Mouse (Mus musculus): ENCODE data around the gene Tm4sf19. TPM values are rescaled to one million over a fixed set of nuclear protein-coding genes. Genes with fewer than 3 reads are reported as not detected.
"Not testable (repeated sequence)": the region's sequence is repeated elsewhere in the genome, so short reads cannot be mapped to it uniquely, and the experiment has no call there.

The Tm4sf19 gene
- polyA plus RNA-seq, 1 experiment from 2014 or later: not detected

DNA sequence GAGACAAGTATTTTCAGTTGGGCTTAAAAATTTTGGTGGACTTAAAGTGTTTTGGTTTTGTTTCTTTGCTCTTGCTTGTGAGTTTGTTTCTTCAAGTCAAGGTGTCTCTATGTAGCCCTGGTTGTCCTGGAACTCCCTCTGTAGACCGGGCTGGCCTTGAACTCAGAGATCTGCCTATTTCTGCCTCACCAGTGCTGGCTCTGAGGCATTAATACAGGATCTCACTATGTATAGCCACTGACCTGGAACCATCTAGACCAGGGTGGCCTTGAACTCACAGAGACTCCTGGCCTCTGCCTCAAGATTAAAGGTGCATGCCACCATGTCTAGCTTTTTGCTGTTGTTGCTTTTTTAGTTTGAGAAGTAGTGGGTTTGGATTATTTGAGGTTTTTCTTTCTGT, 31.6 kb downstream of the Tm4sf19 start:
- no peak for ATAC-seq (ENCODE audit: low FRiP score, low read depth)
- Histone ChIP-seq H3K4me3 (peak overlapping the region; percentile 95), H3K27me3 (no peaks in the 10 kb centered on the region), H3K4me1 (replicated peaks) (peaks cover 24% of the 10 kb centered on the region), H3K9me3 (no peaks in the 10 kb centered on the region), H3K27ac (replicated peaks) (no peak overlapping the region), H3K4me2 (peak overlapping the region; percentile 78), H3K36me3 (0 out of 2 replicates have a peak, but pooled peaks cover 2% of the 10 kb centered on the region), H3K9ac (no peak overlapping the region)
- WGBS: 96% methylated on average over 1 of the region's 1 CpGs

DNA sequence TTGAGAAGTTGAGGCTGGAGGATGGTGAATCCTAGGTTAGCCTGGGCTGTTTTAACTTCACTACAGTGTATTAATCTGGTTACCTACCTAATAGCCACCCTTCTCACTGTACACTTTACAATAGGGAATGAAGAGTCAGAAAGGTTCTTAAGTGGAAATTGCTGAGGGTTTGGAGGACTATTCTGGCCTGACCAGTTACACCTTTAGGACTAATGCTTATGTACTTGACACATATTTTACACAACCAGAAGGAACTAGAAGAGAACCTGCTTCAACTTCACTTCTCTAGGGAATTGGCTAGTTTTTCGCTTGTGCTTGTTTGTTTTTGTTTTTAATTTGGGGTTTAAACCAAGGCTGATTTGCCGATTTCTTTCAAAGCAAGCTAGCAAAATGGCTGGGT, 32.8 kb downstream of the Tm4sf19 start:
- H3K9me3 ChIP-seq: no peaks in the 10 kb centered on the region
- H3K4me2 ChIP-seq: no peak overlapping the region
- H3K9ac ChIP-seq: no peak overlapping the region
- peaks cover 24% of the 10 kb centered on the region for H3K4me1 ChIP-seq (replicated peaks)
- H3K27ac ChIP-seq (replicated peaks): no peak overlapping the region
- no peak for ATAC-seq (ENCODE audit: low FRiP score, low read depth)
- H3K4me3 ChIP-seq: no peak overlapping the region
- H3K36me3 ChIP-seq: no peaks in the 10 kb centered on the region
- no peaks in the 10 kb centered on the region for H3K27me3 ChIP-seq
- 88% methylated on average over 2 of the region's 2 CpGs for WGBS

DNA sequence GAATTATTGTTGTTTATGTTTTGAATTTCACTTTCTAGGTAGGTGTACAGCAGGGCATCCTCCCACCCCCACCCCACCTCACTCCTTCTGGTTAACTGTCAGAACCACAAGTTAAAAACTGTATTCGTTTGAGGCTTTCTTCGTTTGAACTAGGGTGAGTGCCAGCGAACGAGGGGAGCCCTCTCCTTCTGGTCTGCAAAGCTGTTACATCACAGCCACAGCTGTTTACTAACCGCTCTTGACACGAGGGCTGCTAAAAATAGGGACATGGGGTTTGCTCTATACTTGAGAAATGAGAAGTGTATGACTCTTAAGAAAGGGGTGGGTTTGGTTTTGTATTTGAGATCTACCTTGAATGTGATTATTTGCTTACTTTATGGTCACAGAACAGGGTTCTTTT, 33.8 kb downstream of the Tm4sf19 start:
- Histone ChIP-seq H3K27ac (replicated peaks) (no peak overlapping the region), H3K4me2 (no peak overlapping the region), H3K4me3 (no peak overlapping the region), H3K4me1 (replicated peaks) (peaks cover 24% of the 10 kb centered on the region), H3K9ac (no peak overlapping the region), H3K36me3 (no peaks in the 10 kb centered on the region), H3K27me3 (no peaks in the 10 kb centered on the region), H3K9me3 (no peaks in the 10 kb centered on the region)
- no peak for ATAC-seq (ENCODE audit: low FRiP score, low read depth)
- 68% methylated on average over 6 of the region's 6 CpGs for WGBS

DNA sequence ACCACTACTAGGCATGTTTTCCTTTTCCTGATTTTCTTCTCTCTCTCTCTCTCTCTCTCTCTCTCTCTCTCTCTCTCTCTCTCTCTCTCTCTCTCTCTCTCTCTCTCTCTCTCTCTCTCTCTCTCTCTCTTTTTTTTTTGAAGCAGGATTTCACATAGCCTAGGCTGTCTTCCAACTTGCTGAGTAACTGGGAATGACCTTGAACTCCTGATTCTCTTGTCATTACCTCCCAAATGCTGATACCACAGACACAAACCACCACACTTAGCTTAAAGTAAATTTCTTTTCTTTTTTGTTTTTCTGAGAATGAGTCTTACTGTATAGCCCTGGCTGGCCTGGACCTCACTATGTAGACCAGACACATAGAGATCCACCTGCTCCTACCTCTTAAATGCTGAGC, 34.4 kb downstream of the Tm4sf19 start:
- H3K9me3 ChIP-seq: no peaks in the 10 kb centered on the region
- no peak overlapping the region for H3K27ac ChIP-seq (replicated peaks)
- no peak overlapping the region for H3K9ac ChIP-seq
- no peaks in the 10 kb centered on the region; the same call in 1 of the 2 replicates for H3K36me3 ChIP-seq
- no peak overlapping the region for H3K4me2 ChIP-seq
- no peak for ATAC-seq (ENCODE audit: low FRiP score, low read depth)
- H3K4me3 ChIP-seq: no peak overlapping the region
- no peaks in the 10 kb centered on the region for H3K27me3 ChIP-seq
- H3K4me1 ChIP-seq (replicated peaks): peaks cover 18% of the 10 kb centered on the region

DNA sequence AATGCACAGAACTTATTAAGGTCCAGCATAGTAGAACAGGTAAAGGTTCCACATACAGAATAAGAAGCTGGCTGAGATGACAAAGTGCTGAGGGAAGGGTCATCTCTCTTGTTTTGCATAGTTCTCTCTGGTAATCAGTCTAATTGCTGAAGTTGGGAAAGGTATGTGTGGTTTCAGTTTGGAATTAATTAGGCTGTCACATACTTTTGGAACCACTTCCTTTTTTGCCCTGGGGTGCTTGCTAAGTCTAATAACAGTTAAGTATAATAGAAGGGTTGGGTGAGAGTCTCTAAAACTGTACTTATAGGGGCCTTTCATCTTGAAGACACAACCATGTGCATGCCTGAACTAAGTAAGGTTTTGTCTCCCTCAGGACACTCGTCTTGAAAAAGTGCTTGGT, 36.4 kb downstream of the Tm4sf19 start:
- ATAC-seq (ENCODE audit: low FRiP score, low read depth): no peak

DNA sequence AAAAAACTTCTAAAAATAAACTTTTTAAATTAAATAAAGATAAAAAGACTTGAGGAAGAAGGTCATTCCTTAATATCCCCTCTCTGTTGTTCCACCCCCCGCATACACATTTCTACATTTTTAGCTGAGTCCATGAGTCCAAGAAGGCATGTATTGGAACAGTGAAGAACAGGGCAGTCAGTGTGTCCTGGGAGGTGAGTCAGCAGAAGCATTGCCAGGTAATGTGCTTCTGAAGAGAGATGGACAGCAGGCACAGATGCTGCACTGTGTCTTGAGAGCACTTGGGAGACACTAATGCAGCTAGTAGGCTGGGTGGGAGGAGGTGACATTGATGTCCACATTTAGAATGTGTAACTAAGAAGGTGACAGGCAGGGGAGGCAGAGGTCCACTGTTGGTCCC, 37.0 kb downstream of the Tm4sf19 start:
- H3K36me3 ChIP-seq: peaks cover 8% of the 10 kb centered on the region; the same call in 1 of the 2 replicates

More for the DNA sequence above, 36.4 kb downstream of the Tm4sf19 start:
- Histone ChIP-seq H3K36me3 (peaks cover 8% of the 10 kb centered on the region; the same call in 1 of the 2 replicates), H3K27me3 (no peaks in the 10 kb centered on the region), H3K27ac (replicated peaks) (no peak overlapping the region), H3K4me1 (replicated peaks) (peaks cover 10% of the 10 kb centered on the region), H3K4me3 (no peak overlapping the region), H3K9me3 (no peaks in the 10 kb centered on the region), H3K4me2 (no peak overlapping the region), H3K9ac (no peak overlapping the region)
- WGBS: 83% methylated on average over 1 of the region's 1 CpGs

DNA sequence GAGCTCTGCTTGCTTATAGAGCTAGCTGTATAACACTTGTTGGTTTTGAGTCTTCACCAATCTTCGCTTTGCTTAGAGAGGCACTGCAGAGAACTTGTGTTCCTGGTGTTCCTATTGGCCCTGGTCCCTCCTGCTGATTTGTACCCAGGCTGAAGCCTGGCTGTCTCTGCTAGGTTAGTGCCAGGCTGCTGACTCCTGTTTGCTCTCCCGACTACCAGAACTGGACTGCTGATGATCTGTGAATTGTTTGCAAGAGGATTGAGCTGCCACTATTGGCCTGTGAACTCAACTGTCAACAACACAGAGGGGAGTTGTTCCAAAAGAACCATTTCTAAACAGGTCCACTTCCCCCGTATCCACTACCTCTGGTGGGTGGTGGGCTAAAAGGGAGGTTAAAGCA, 41.1 kb downstream of the Tm4sf19 start:
- Histone ChIP-seq H3K9me3 (no peaks in the 10 kb centered on the region), H3K36me3 (peaks cover 8% of the 10 kb centered on the region; the same call in 1 of the 2 replicates), H3K4me3 (no peak overlapping the region), H3K27me3 (no peaks in the 10 kb centered on the region), H3K9ac (no peak overlapping the region), H3K4me1 (replicated peaks) (no peaks in the 10 kb centered on the region), H3K4me2 (no peak overlapping the region), H3K27ac (replicated peaks) (no peak overlapping the region)
- 88% methylated on average over 3 of the region's 3 CpGs for WGBS
- no peak for ATAC-seq (ENCODE audit: low FRiP score, low read depth)

More for the DNA sequence above, 37.0 kb downstream of the Tm4sf19 start:
- Histone ChIP-seq H3K4me1 (replicated peaks) (peaks cover 4% of the 10 kb centered on the region), H3K27me3 (no peaks in the 10 kb centered on the region), H3K4me2 (no peak overlapping the region), H3K9ac (no peak overlapping the region), H3K27ac (replicated peaks) (no peak overlapping the region), H3K9me3 (no peaks in the 10 kb centered on the region), H3K4me3 (no peak overlapping the region)
- 90% methylated on average over 1 of the region's 1 CpGs for WGBS
- no peak for ATAC-seq (ENCODE audit: low FRiP score, low read depth)

DNA sequence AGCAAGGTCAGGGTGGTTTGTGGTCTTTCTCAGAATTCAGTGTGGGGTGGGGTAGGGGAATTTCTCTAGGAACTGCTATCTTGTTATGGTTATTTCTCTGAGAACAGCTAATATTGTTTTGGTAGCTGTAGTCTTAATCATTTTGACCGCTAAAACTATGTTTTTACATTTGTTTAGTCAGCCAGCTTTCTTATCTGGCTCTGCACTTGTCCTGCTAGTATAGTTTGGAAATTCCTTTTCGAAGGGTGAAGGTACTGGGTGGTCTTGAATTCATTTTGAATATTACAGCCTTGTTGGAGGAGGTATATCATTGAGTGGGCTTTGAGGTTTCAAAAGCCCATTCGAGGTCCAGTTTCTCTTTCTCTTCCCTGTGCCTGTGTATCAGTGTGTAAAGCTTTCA, 44.3 kb downstream of the Tm4sf19 start:
- not testable (repeated sequence) for H3K27ac ChIP-seq (replicated peaks); H3K4me2 ChIP-seq; ATAC-seq (ENCODE audit: low FRiP score, low read depth); H3K27me3 ChIP-seq; H3K9ac ChIP-seq; H3K4me3 ChIP-seq; H3K36me3 ChIP-seq; H3K9me3 ChIP-seq; H3K4me1 ChIP-seq (replicated peaks)
- 93% methylated on average over 3 of the region's 3 CpGs for WGBS

DNA sequence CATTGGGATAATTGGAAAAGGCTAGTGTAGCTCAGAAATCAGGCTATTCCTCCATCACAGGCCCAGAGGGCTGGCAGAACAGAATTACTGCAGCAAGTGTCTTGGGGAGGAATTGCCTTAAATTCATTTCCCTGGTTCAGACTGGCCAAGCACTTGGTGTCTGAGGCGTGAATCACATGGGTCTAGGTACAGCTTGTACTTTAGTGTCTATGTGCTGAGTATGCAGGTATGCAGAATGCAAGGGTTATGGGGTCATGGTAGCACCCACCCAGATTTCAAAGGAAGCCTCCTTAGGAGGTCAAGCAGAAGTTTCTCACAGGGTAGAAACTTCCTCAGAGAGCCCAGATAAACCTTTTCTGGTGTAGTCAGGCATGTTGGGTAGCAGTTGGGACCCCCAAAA, 45.3 kb downstream of the Tm4sf19 start:
- H3K27ac ChIP-seq (replicated peaks): no peak overlapping the region
- H3K9me3 ChIP-seq: no peaks in the 10 kb centered on the region
- no peaks in the 10 kb centered on the region for H3K4me1 ChIP-seq (replicated peaks)
- H3K27me3 ChIP-seq: no peaks in the 10 kb centered on the region
- ATAC-seq (ENCODE audit: low FRiP score, low read depth): no peak
- 93% methylated on average over 1 of the region's 1 CpGs for WGBS
- H3K36me3 ChIP-seq: 0 out of 2 replicates have a peak, but pooled peaks cover 4% of the 10 kb centered on the region
- no peak overlapping the region for H3K9ac ChIP-seq
- H3K4me2 ChIP-seq: no peak overlapping the region
- no peak overlapping the region for H3K4me3 ChIP-seq

DNA sequence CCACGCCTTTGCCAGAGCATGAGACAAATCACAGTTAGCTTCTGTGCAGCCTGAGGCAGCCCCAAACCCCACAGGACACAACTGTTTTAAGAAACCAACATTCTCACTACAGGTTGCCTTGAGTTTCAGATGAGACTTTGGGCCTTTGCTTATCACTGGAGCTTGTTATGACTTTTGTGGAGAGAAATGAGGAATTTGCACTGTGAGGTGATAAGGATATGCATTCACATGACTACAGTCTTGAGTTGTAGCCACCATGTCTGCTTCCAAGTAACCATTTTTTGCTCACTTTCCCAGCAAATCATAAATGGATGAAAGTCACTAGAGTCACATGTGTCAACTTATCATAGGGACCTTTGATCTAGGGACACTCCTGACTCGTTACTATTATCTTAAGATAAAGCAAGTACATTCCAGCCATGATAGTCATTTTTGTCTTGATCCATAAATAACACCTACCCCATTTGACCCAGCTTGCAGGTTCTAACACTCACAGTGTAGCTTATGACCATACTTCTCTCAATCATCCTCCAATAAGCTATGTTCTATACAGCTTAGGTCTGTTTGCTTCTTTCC, 46.3 kb downstream of the Tm4sf19 start:
- H3K9me3 ChIP-seq: no peaks in the 10 kb centered on the region
- no peak overlapping the region for H3K9ac ChIP-seq
- H3K4me3 ChIP-seq: no peak overlapping the region
- H3K27me3 ChIP-seq: no peaks in the 10 kb centered on the region
- no peak overlapping the region for H3K4me2 ChIP-seq
- H3K36me3 ChIP-seq: 0 out of 2 replicates have a peak, but pooled peaks cover 2% of the 10 kb centered on the region
- no peaks in the 10 kb centered on the region for H3K4me1 ChIP-seq (replicated peaks)
- 91% methylated on average over 2 of the region's 2 CpGs for WGBS
- ATAC-seq (ENCODE audit: low FRiP score, low read depth): no peak
- H3K27ac ChIP-seq (replicated peaks): no peak overlapping the region

DNA sequence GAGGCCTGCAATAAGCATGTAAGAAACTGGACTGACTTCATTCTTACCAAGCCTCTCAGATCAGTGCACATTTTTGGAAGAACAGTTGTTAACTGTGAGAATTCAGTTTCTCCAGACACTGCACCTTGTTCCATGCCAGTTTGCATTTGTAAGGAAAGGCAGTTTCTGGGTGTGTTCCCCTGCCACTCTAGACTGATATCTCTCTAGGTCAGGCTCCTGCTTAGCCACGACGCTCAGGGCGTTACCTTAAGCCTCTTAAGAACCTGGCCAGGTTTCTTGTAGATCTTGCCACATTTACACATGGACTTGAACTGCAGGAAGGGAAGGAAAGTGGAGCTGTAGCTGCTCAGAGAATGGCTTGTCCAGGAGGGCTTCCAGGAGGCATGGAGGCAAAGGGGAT, 49.4 kb downstream of the Tm4sf19 start:
- no peak overlapping the region for H3K9ac ChIP-seq
- H3K4me3 ChIP-seq: no peak overlapping the region
- no peaks in the 10 kb centered on the region for H3K27me3 ChIP-seq
- no peaks in the 10 kb centered on the region for H3K9me3 ChIP-seq
- no peaks in the 10 kb centered on the region for H3K4me1 ChIP-seq (replicated peaks)
- H3K36me3 ChIP-seq: peaks cover 18% of the 10 kb centered on the region
- no peak overlapping the region for H3K4me2 ChIP-seq
- no peak for ATAC-seq (ENCODE audit: low FRiP score, low read depth)
- WGBS: 90% methylated on average over 3 of the region's 3 CpGs
- no peak overlapping the region for H3K27ac ChIP-seq (replicated peaks)

DNA sequence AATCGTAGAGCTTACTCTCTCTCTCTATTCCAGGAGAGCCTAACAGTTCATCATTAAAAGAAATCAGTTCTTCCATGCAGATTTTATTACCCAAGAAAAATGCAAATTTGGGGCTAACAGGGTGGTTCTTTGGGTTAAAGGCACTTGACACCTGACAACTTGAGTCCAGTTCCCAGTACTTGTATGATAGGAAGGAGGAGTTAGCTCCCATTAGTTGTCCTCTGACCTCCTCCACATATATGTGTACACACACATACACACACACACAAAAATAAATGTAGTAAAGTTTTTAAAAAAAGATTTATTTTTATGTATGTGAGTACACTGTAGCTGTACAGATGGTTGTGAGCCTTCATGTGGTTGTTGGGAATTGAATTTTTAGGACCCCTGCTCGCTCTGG, 49.8 kb downstream of the Tm4sf19 start:
- 96% methylated on average over 2 of the region's 2 CpGs for WGBS

DNA sequence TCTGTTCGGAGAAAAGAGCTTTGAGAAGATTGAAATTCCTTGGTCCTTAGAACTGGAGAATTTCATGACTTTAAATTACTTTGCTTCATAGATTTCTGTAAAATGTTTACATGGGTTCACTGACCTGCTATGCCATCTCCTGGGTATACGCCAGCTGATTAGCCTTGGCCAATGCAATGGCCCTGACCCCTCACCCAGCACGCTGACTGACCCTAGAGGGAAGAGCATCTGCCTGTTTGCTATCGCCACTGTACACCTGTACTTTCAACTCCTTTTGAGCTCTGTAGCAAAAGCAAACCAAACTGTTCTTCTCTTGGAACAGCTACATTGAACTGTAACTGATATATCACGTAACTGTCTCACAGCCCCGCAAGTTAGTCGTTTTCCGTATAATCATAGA, 52.8 kb downstream of the Tm4sf19 start:
- H3K36me3 ChIP-seq: peaks cover 36% of the 10 kb centered on the region
- H3K9me3 ChIP-seq: no peaks in the 10 kb centered on the region
- H3K9ac ChIP-seq: no peak overlapping the region
- no peak overlapping the region for H3K4me3 ChIP-seq
- no peak overlapping the region for H3K4me2 ChIP-seq
- H3K27ac ChIP-seq (replicated peaks): no peak overlapping the region
- H3K4me1 ChIP-seq (replicated peaks): no peaks in the 10 kb centered on the region
- no peaks in the 10 kb centered on the region for H3K27me3 ChIP-seq
- ATAC-seq (ENCODE audit: low FRiP score, low read depth): no peak
- WGBS: 94% methylated on average over 8 of the region's 8 CpGs

More for the DNA sequence above, 49.8 kb downstream of the Tm4sf19 start:
- no peaks in the 10 kb centered on the region for H3K9me3 ChIP-seq
- no peak for ATAC-seq (ENCODE audit: low FRiP score, low read depth)
- peaks cover 19% of the 10 kb centered on the region for H3K36me3 ChIP-seq
- no peak overlapping the region for H3K9ac ChIP-seq
- no peaks in the 10 kb centered on the region for H3K4me1 ChIP-seq (replicated peaks)
- H3K4me3 ChIP-seq: no peak overlapping the region
- no peak overlapping the region for H3K4me2 ChIP-seq
- H3K27me3 ChIP-seq: no peaks in the 10 kb centered on the region
- H3K27ac ChIP-seq (replicated peaks): no peak overlapping the region

Measured in hindbrain, embryonic 15.5 days (tissue).